Mouse (Mus musculus): Measurements from ENCODE around the gene Ltn1.

GRCm38 (mm10) chr16:87444071-87444470 is 11.7 kb upstream of the Ltn1 start:
- no peak for TF ChIP-seq CTCF (IDR thresholded peaks at IDR 0.05; ENCODE audit: borderline replicate concordance, insufficient read depth, low read length)
- no peak for TF ChIP-seq POLR2A (IDR thresholded peaks at IDR 0.05; ENCODE audit: low read depth, low read length)
